ENCODE assay signal across 17 mouse cellular contexts in genomic region chr2:13370556-13370955, GRCm38 (mm10).
DNase-seq lines count a peak whose midpoint lies in the region; ATAC-seq and TF ChIP-seq lines count a peak whose summit lies in the region.
"Had no signal": no experiment of that assay in that cellular context is flagged by ENCODE, and none has a peak within 500 bp of the region (broad histone marks: within the 10 kb centered on the region; RNA-seq: fewer than 3 reads in every experiment).

No protein-coding gene starts in this region.

- peaks cover 43% of the 10 kb centered on the region for H3K4me1 ChIP-seq in forebrain, embryonic 10.5 days
- peaks cover 9% of the 10 kb centered on the region for H3K4me1 ChIP-seq in forebrain, embryonic 15.5 days
- H3K4me1 ChIP-seq in heart, postnatal 0 days (ENCODE audit: control insufficient read depth, insufficient read depth): peaks cover 8% of the 10 kb centered on the region; the same call in 1 of the 2 replicates
- peaks cover 48% of the 10 kb centered on the region for H3K4me1 ChIP-seq in midbrain, embryonic 10.5 days
- H3K4me1 ChIP-seq in midbrain, postnatal 0 days (ENCODE audit: insufficient read depth, low read length): no peaks in the 10 kb centered on the region; the same call in 1 of the 2 replicates

- peak overlapping the region; percentile 92 for H3K27ac ChIP-seq in forebrain, embryonic 10.5 days
- no peak overlapping the region for H3K27ac ChIP-seq in forebrain, embryonic 15.5 days (replicated peaks)
- peak overlapping the region; percentile 99 for H3K27ac ChIP-seq in heart, postnatal 0 days (ENCODE audit: low read depth)
- peak overlapping the region; percentile 91 for H3K27ac ChIP-seq in midbrain, embryonic 10.5 days (replicated peaks)
- no peak overlapping the region for H3K27ac ChIP-seq in midbrain, postnatal 0 days (ENCODE audit: low read depth, low read length)
- H3K27ac ChIP-seq: layer of hippocampus, adult 2 months had no signal

- no peak overlapping the region for H3K9ac ChIP-seq in forebrain, embryonic 15.5 days (replicated peaks)
- no peak overlapping the region for H3K9ac ChIP-seq in heart, postnatal 0 days (replicated peaks; ENCODE audit: low read depth, low read length)
- no peak overlapping the region for H3K9ac ChIP-seq in midbrain, postnatal 0 days (replicated peaks; ENCODE audit: low read length, poor library complexity, severe bottlenecking)
- H3K9ac ChIP-seq: forebrain, postnatal 0 days; kidney, embryonic 15.5 days; limb, embryonic 13.5 days; stomach, embryonic 15.5 days had no signal

- no peak for ATAC-seq in forebrain, embryonic 15.5 days (replicated peaks)
- ATAC-seq in heart, postnatal 0 days (ENCODE audit: insufficient read depth, low read depth): no peak
- ATAC-seq in midbrain, postnatal 0 days (ENCODE audit: low FRiP score): no peak
- ATAC-seq: forebrain, postnatal 0 days; lung, postnatal 0 days had no signal

- WGBS in forebrain, embryonic 10.5 days: 28% methylated on average over 2 of the region's 2 CpGs
- WGBS in forebrain, embryonic 15.5 days: 30% methylated on average over 2 of the region's 2 CpGs
- WGBS in heart, postnatal 0 days: 60% methylated on average over 2 of the region's 2 CpGs
- WGBS in midbrain, embryonic 10.5 days: 18% methylated on average over 2 of the region's 2 CpGs
- 31% methylated on average over 2 of the region's 2 CpGs for WGBS in midbrain, postnatal 0 days

- no peak for TF ChIP-seq POLR2A in myocyte (IDR thresholded peaks at IDR 0.05; ENCODE audit: insufficient read length, low read depth)

- H3K4me3 ChIP-seq in forebrain, embryonic 10.5 days: no peak overlapping the region
- no peak overlapping the region for H3K4me3 ChIP-seq in forebrain, embryonic 15.5 days
- no peak overlapping the region for H3K4me3 ChIP-seq in heart, postnatal 0 days (ENCODE audit: low read depth, low read length)
- no peak overlapping the region for H3K4me3 ChIP-seq in midbrain, embryonic 10.5 days
- no peak overlapping the region for H3K4me3 ChIP-seq in midbrain, postnatal 0 days (ENCODE audit: low read depth, low read length)
- no peak overlapping the region for H3K4me3 ChIP-seq in myocyte
- H3K4me3 ChIP-seq: kidney, embryonic 15.5 days; layer of hippocampus, adult 2 months; limb, embryonic 13.5 days; stomach, embryonic 15.5 days had no signal

- no peaks in the 10 kb centered on the region for H3K36me3 ChIP-seq in forebrain, embryonic 10.5 days (replicated peaks)
- no peaks in the 10 kb centered on the region for H3K36me3 ChIP-seq in forebrain, embryonic 15.5 days
- H3K36me3 ChIP-seq in heart, postnatal 0 days (replicated peaks; ENCODE audit: control insufficient read depth, insufficient read depth, low read length): no peaks in the 10 kb centered on the region
- H3K36me3 ChIP-seq in midbrain, embryonic 10.5 days: no peaks in the 10 kb centered on the region
- no peaks in the 10 kb centered on the region for H3K36me3 ChIP-seq in midbrain, postnatal 0 days (ENCODE audit: insufficient read depth, low read length)
- H3K36me3 ChIP-seq in myocyte (ENCODE audit: control insufficient read depth, insufficient read depth): no peaks in the 10 kb centered on the region
- H3K36me3 ChIP-seq: kidney, embryonic 15.5 days; limb, embryonic 13.5 days; stomach, embryonic 15.5 days had no signal

- no peak overlapping the region for H3ac ChIP-seq in myocyte (ENCODE audit: control insufficient read depth, insufficient read length)

- no peaks in the 10 kb centered on the region for H3K27me3 ChIP-seq in forebrain, embryonic 10.5 days (ENCODE audit: poor library complexity, severe bottlenecking)
- no peaks in the 10 kb centered on the region for H3K27me3 ChIP-seq in forebrain, embryonic 15.5 days
- no peaks in the 10 kb centered on the region for H3K27me3 ChIP-seq in heart, postnatal 0 days (ENCODE audit: control insufficient read depth, insufficient read depth, low read length)
- H3K27me3 ChIP-seq in midbrain, embryonic 10.5 days (ENCODE audit: low read depth, poor library complexity, severe bottlenecking): no peaks in the 10 kb centered on the region
- H3K27me3 ChIP-seq in midbrain, postnatal 0 days (ENCODE audit: insufficient read depth, low read length): no peaks in the 10 kb centered on the region
- H3K27me3 ChIP-seq in myocyte (ENCODE audit: control insufficient read depth, insufficient read depth, insufficient read length): no peaks in the 10 kb centered on the region
- H3K27me3 ChIP-seq: kidney, embryonic 15.5 days; limb, embryonic 13.5 days; stomach, embryonic 15.5 days had no signal

- H3K79me2 ChIP-seq in myocyte (ENCODE audit: control insufficient read depth, insufficient read depth): no peaks in the 10 kb centered on the region

- H3K4me2 ChIP-seq in forebrain, embryonic 15.5 days (replicated peaks): no peak overlapping the region
- no peak overlapping the region for H3K4me2 ChIP-seq in heart, postnatal 0 days (ENCODE audit: low read depth, low read length)
- H3K4me2 ChIP-seq in midbrain, postnatal 0 days (ENCODE audit: low read depth, low read length, poor library complexity, severe bottlenecking): no peak overlapping the region
- peak overlapping the region; percentile 98 for H3K4me2 ChIP-seq in myocyte (ENCODE audit: low read depth)
- H3K4me2 ChIP-seq: kidney, embryonic 15.5 days; limb, embryonic 13.5 days; stomach, embryonic 15.5 days had no signal

- TF ChIP-seq EP300 in heart, postnatal 0 days (IDR thresholded peaks at IDR 0.05; ENCODE audit: low read depth): no peak

- H3K9me3 ChIP-seq in forebrain, embryonic 10.5 days: no peaks in the 10 kb centered on the region
- no peaks in the 10 kb centered on the region for H3K9me3 ChIP-seq in forebrain, embryonic 15.5 days
- no peaks in the 10 kb centered on the region for H3K9me3 ChIP-seq in heart, postnatal 0 days (replicated peaks; ENCODE audit: control insufficient read depth, low read length)
- H3K9me3 ChIP-seq in midbrain, embryonic 10.5 days (replicated peaks): no peaks in the 10 kb centered on the region
- no peaks in the 10 kb centered on the region for H3K9me3 ChIP-seq in midbrain, postnatal 0 days (ENCODE audit: low read length)
- H3K9me3 ChIP-seq: kidney, embryonic 15.5 days; limb, embryonic 13.5 days; stomach, embryonic 15.5 days had no signal

- no peak for DNase-seq in forebrain, embryonic 10.5 days (ENCODE audit: extremely low spot score, low spot score)
- no peak for DNase-seq in heart, postnatal 0 days (ENCODE audit: low spot score)
- DNase-seq in heart, adult 9 months (ENCODE audit: low spot score in 2 of 2): no peak
- no peak for DNase-seq in midbrain, embryonic 10.5 days (ENCODE audit: low spot score)
- DNase-seq in midbrain, postnatal 0 days (ENCODE audit: low spot score): no peak
- DNase-seq in Muller cell, postnatal 12 days (ENCODE audit: inconsistent ontology term): no peak
- DNase-seq: adrenal gland, postnatal 36 days; cerebellum, postnatal 25 days; forebrain, postnatal 0 days; gastrocnemius, postnatal 25 days had no signal

- no peak for TF ChIP-seq CTCF in heart, postnatal 0 days (IDR thresholded peaks at IDR 0.05; ENCODE audit: low read depth)
- TF ChIP-seq CTCF in midbrain, postnatal 0 days (IDR thresholded peaks at IDR 0.05): no peak

TF ChIP-seq in myocyte, 11 proteins besides CTCF, POLR2A, EP300 and RAD21:
- no peak for TF ChIP-seq REST (IDR thresholded peaks at IDR 0.05; ENCODE audit: insufficient read depth, insufficient read length)
- no peak for TF ChIP-seq SRF (IDR thresholded peaks at IDR 0.05; ENCODE audit: control insufficient read depth, insufficient read length, low read depth)
- TF ChIP-seq POLR2AphosphoS2 (IDR thresholded peaks at IDR 0.05; ENCODE audit: insufficient read length, low read depth): no peak
- TF ChIP-seq E2F4 (IDR thresholded peaks at IDR 0.05; ENCODE audit: insufficient read depth): no peak
- no peak for TF ChIP-seq USF1 (IDR thresholded peaks at IDR 0.05; ENCODE audit: low read depth)
- TF ChIP-seq TCF12 (IDR thresholded peaks at IDR 0.05; ENCODE audit: insufficient read depth, poor library complexity, severe bottlenecking): no peak
- TF ChIP-seq MYOD1 (IDR thresholded peaks at IDR 0.05; ENCODE audit: control insufficient read depth in 1 of 3, insufficient read length in 2 of 3, low read depth in 2 of 3): no peak
- no peak for TF ChIP-seq TCF3 (IDR thresholded peaks at IDR 0.05; ENCODE audit: insufficient read length, low read depth)
- TF ChIP-seq CEBPB (IDR thresholded peaks at IDR 0.05; ENCODE audit: insufficient read depth, poor library complexity, severe bottlenecking): no peak
- no peak for TF ChIP-seq MAX (IDR thresholded peaks at IDR 0.05; ENCODE audit: low read depth)
- no peak for TF ChIP-seq MYOG (IDR thresholded peaks at IDR 0.05; ENCODE audit: control insufficient read depth in 1 of 3, insufficient read depth in 1 of 3, insufficient read length in 2 of 3, low read depth in 2 of 3)
TF ChIP-seq in myocyte: peak in this region for 0.

Comparison
In these comparisons a context has a peak if more than half of its experiments do, and no peak if none do; other contexts are left out.
1. H3K27ac ChIP-seq: peak in forebrain, embryonic 10.5 days (single experiment), heart, postnatal 0 days (single experiment) and midbrain, embryonic 10.5 days (single experiment); none in forebrain, embryonic 15.5 days (single experiment) and midbrain, postnatal 0 days (single experiment).